Comparison of ENCODE assay signal across 9 mouse cellular contexts in genomic region chr12:25100411-25101217, GRCm38 (mm10). TPM values are rescaled to one million over a fixed set of nuclear protein-coding genes. Genes with fewer than 3 reads are reported as not detected.
A peak's percentile ranks its signal among the peaks of the same experiment; 100 is the strongest.
DNase-seq lines count a peak whose midpoint lies in the region; ATAC-seq and TF ChIP-seq lines count a peak whose summit lies in the region.
"Had no signal": no experiment of that assay in that cellular context is flagged by ENCODE, and none has a peak within 500 bp of the region (broad histone marks: within the 10 kb centered on the region; RNA-seq: fewer than 3 reads in every experiment).

No protein-coding gene starts in this region.

- ATAC-seq in intestine, postnatal 0 days: no peak
- 0 out of 2 replicates have a peak, but pooled peaks have one; percentile 11 for ATAC-seq in limb, embryonic 14.5 days (ENCODE audit: low FRiP score, low read depth)
- no peak for ATAC-seq in midbrain, postnatal 0 days (ENCODE audit: low FRiP score)
- ATAC-seq: Patski had no signal

- peak; percentile 97 for DNase-seq in heart, adult 11 months
- DNase-seq in heart, postnatal 25 days (ENCODE audit: low spot score): no peak
- peak; percentile 38 to 53 for DNase-seq in cerebellum, postnatal 25 days
- peak; percentile 44 for DNase-seq in gastrocnemius, postnatal 25 days
- DNase-seq in limb, embryonic 14.5 days (ENCODE audit: low spot score): peak; percentile 85
- peak; percentile 73 for DNase-seq in midbrain, postnatal 0 days (ENCODE audit: low spot score)
- peak; percentile 17 for DNase-seq in thymus, postnatal 0 days (ENCODE audit: low spot score)

- WGBS in intestine, postnatal 0 days: under 1% methylated on average over 59 of the region's 59 CpGs
- WGBS in limb, embryonic 14.5 days: under 1% methylated on average over 53 of the region's 59 CpGs
- under 1% methylated on average over 55 of the region's 59 CpGs for WGBS in midbrain, postnatal 0 days

- TF ChIP-seq CTCF in intestine, postnatal 0 days (IDR thresholded peaks at IDR 0.05; ENCODE audit: low read depth): peak; percentile 44
- no peak for TF ChIP-seq CTCF in midbrain, postnatal 0 days (IDR thresholded peaks at IDR 0.05)

- no peaks in the 10 kb centered on the region for H3K27me3 ChIP-seq in intestine, postnatal 0 days (replicated peaks; ENCODE audit: control insufficient read depth, insufficient read depth, low read length)
- H3K27me3 ChIP-seq in limb, embryonic 14.5 days (ENCODE audit: control insufficient read depth, insufficient read depth, low read length): no peaks in the 10 kb centered on the region
- no peaks in the 10 kb centered on the region for H3K27me3 ChIP-seq in midbrain, postnatal 0 days (ENCODE audit: insufficient read depth, low read length)
- H3K27me3 ChIP-seq: Patski had no signal

- H3K9me3 ChIP-seq in intestine, postnatal 0 days (ENCODE audit: control insufficient read depth): no peaks in the 10 kb centered on the region
- no peaks in the 10 kb centered on the region for H3K9me3 ChIP-seq in limb, embryonic 14.5 days (ENCODE audit: control insufficient read depth, low read length)
- no peaks in the 10 kb centered on the region for H3K9me3 ChIP-seq in midbrain, postnatal 0 days (ENCODE audit: low read length)

- H3K36me3 ChIP-seq in intestine, postnatal 0 days (ENCODE audit: control insufficient read depth, insufficient read depth): no peaks in the 10 kb centered on the region
- no peaks in the 10 kb centered on the region for H3K36me3 ChIP-seq in limb, embryonic 14.5 days (ENCODE audit: control insufficient read depth, insufficient read depth, low read length)
- H3K36me3 ChIP-seq in midbrain, postnatal 0 days (ENCODE audit: insufficient read depth, low read length): no peaks in the 10 kb centered on the region

- peak; percentile 22; the same call in 1 of the 2 replicates for TF ChIP-seq POLR2A in limb, embryonic 14.5 days (IDR thresholded peaks at IDR 0.05; ENCODE audit: borderline replicate concordance, extremely low read depth, insufficient read depth, insufficient read length)

- intact Hi-C loops in heart, postnatal 25 days (cut with DNase I): no loop called here

- no peaks in the 10 kb centered on the region for H3K4me1 ChIP-seq in intestine, postnatal 0 days (replicated peaks; ENCODE audit: control insufficient read depth, insufficient read depth, low read length)
- H3K4me1 ChIP-seq in limb, embryonic 14.5 days (ENCODE audit: control insufficient read depth, insufficient read depth, low read length): peaks cover 26% of the 10 kb centered on the region
- H3K4me1 ChIP-seq in midbrain, postnatal 0 days (ENCODE audit: insufficient read depth, low read length): peaks cover 8% of the 10 kb centered on the region; the same call in 1 of the 2 replicates

- H3K27ac ChIP-seq in intestine, postnatal 0 days (ENCODE audit: low read depth, low read length): peak overlapping the region; percentile 96
- peak overlapping the region; percentile 99 for H3K27ac ChIP-seq in limb, embryonic 14.5 days (replicated peaks; ENCODE audit: low read depth, low read length)
- H3K27ac ChIP-seq in midbrain, postnatal 0 days (ENCODE audit: low read depth, low read length): peak overlapping the region; percentile 57

- peak overlapping the region; percentile 68 for H3K9ac ChIP-seq in intestine, postnatal 0 days (ENCODE audit: low read depth, low read length)
- H3K9ac ChIP-seq in limb, embryonic 14.5 days (ENCODE audit: low read depth, low read length, severe bottlenecking): peak overlapping the region; percentile 83
- H3K9ac ChIP-seq in midbrain, postnatal 0 days (replicated peaks; ENCODE audit: low read length, poor library complexity, severe bottlenecking): peak overlapping the region; percentile 63

- peak overlapping the region; percentile 49 for H3K4me3 ChIP-seq in intestine, postnatal 0 days (ENCODE audit: low read depth, low read length)
- peak overlapping the region; percentile 84 for H3K4me3 ChIP-seq in limb, embryonic 14.5 days (replicated peaks; ENCODE audit: low read length)
- peak overlapping the region; percentile 49 for H3K4me3 ChIP-seq in midbrain, postnatal 0 days (ENCODE audit: low read depth, low read length)

- H3K4me2 ChIP-seq in intestine, postnatal 0 days (replicated peaks; ENCODE audit: low read depth): peak overlapping the region; percentile 96
- peak overlapping the region; percentile 95 for H3K4me2 ChIP-seq in limb, embryonic 14.5 days (replicated peaks; ENCODE audit: low read depth, low read length, severe bottlenecking)
- H3K4me2 ChIP-seq in midbrain, postnatal 0 days (ENCODE audit: low read depth, low read length, poor library complexity, severe bottlenecking): peak overlapping the region; percentile 99

RNA-seq across cellular contexts. Expression of gene Id2, which starts 3.7 kb away (rescaled TPM):
- total RNA-seq in heart, postnatal 25 days (2021): 10 to 100 TPM; 12.6 TPM
- total RNA-seq in gastrocnemius, postnatal 25 days (2021): 1 to 10 TPM; 3.2 to 4.5 TPM
- 313 and 344 TPM in 2 replicates for polyA plus RNA-seq in intestine, postnatal 0 days (2015; fragmentation: Nextera tagmentation; extraction: Ambion mirVana)
- 162 and 165 TPM in 2 replicates for polyA plus RNA-seq in limb, embryonic 14.5 days (2012; rRNA removed)
- polyA plus RNA-seq in limb, embryonic 14.5 days (2014; fragmentation: Nextera tagmentation; extraction: Ambion mirVana): 317 and 350 TPM in 2 replicates
- total RNA-seq in midbrain, postnatal 0 days (2014; rRNA removed): 113 and 146 TPM in 2 replicates
- polyA plus RNA-seq in midbrain, postnatal 0 days (2015; fragmentation: Nextera tagmentation; extraction: Ambion mirVana): 200 and 208 TPM in 2 replicates
- polyA plus RNA-seq in thymus, postnatal 0 days (2015; fragmentation: Nextera tagmentation; extraction: Ambion mirVana): 152 and 159 TPM in 2 replicates
